Mouse (Mus musculus) stomach, postnatal 0 days (tissue): ENCODE measurements around the gene Syde2.

Experiments used
- CTCF ChIP-seq: IDR thresholded peaks from 2 replicates; pipeline ENCODE4 v1.5.1; 2016; ENCODE audit warnings: antibody characterized with exemption, low read depth, mild to moderate bottlenecking, moderate library complexity
- EP300 ChIP-seq: optimal IDR thresholded peaks from 2 replicates; pipeline ENCODE3; 2016; ENCODE audit warnings: antibody characterized with exemption

- TF ChIP-seq CTCF (no peak), EP300 (no peak)
Observed at GRCm38 (mm10) chr3:146044977-146045376, 57.3 kb downstream of the Syde2 start.
